Mouse (Mus musculus) lung, postnatal 10 days (tissue): ENCODE measurements around the gene Pik3c2b.
A peak's percentile ranks its signal among the peaks of the same experiment; 100 is the strongest.

Experiments
- DNase-seq: peaks from one replicate; pipeline ENCODE4 v3.0.0; 2021

Gene Pik3c2b

GRCm38 (mm10) chr1:133100980-133101798 lies 55.7 kb downstream of the Pik3c2b start:
- peak; percentile 82 for DNase-seq

DNA sequence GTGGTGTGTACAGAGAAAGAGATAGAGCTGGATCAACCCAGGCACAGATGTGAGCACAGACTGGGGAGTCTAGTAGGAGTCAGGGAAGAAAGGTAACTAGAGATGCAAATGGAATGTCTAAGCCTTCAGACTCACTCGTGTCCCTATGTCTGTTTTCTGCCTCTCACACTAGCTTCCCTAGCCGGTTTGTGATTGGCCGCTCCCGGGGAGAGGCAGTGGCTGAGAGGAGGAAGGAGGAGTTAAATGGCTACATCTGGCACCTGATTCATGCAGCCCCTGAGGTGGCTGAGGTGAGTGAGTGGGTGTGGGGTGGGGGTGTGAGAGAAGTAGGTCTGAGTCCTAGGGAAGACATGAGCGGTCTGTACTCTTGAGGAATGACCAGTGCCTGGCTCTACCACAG lies 56.6 kb downstream of the Pik3c2b start:
- DNase-seq, result no peak

DNA sequence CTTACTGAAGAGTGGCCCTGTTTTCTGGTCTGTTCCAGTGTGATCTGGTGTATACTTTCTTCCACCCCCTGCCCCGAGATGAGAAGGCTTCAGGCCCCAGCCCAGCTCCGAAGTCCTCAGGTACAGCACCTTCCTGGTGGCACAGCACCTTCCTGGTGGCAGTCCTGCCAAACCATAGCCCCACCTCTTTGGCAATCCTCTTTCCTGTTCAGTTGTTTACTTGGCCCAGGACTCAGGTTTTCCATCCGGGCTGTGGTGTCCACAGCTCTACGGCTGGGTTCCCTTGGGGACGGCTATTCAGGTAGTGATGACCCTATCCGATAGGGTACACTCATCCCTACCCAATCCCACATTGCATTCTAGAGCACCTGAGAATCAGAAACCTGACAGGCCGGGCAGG lies 57.8 kb downstream of the Pik3c2b start:
- no peak for DNase-seq

DNA sequence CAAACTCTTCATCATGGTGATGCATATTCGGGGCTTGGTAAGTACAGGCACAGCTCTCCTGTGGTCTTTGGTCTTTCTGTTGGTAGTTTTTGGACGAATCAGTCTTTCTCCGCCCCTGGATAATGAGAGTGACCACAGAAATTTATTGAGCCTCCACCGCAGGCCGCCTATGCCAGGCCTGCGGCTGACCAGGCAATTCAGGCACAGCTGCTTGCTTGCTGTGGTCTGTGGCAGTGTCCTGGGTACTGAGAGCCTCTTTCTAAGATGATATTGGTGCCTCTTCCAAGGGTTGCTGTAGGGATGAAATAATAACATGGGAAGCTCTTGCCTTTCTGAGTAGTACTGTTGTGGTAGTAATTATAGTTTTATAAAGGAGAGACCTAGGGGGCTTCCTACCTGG lies 58.4 kb downstream of the Pik3c2b start:
- no peak for DNase-seq

DNA sequence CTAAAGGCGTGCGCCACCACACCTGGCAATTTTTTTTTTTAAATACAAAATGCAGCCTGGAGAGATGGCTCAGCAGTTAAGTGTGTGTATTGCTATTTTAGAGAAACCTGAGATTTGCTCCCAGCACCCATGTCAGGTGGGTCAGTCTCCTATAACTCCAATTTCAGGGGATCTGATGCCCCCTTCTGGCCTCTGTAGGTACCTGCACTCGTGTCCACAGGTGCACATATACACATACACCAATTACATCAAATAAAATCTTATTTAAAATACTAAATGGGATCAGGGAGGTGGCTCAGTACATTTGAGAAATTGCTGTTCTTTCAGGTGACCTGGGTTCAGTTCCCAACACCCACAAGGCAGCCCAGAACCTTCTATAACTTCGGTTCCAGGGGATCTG lies 70.6 kb downstream of the Pik3c2b start:
- no peak for DNase-seq

GRCm38 (mm10) chr1:133118127-133118526 lies 72.7 kb downstream of the Pik3c2b start:
- DNase-seq, result peak; percentile 71

DNA sequence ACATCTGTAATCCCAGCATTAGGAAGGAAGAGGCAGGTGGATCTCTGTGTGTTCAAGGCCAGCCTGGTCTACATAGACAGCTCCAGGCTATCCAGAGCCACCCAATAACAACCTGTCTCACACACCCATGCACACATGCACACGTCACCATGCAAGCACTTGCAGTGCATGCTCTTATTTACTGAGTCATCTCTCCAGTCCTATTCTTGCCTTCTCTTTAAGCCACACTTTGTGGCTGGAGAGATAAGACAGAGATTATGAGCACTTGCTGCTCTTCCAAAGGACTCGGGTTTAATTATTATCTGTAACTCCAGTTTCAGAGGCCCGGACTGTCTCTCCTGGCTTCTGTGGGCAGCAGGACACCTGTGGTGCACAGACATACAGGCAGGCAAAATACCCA lies 73.4 kb downstream of the Pik3c2b start:
- DNase-seq, result no peak

DNA sequence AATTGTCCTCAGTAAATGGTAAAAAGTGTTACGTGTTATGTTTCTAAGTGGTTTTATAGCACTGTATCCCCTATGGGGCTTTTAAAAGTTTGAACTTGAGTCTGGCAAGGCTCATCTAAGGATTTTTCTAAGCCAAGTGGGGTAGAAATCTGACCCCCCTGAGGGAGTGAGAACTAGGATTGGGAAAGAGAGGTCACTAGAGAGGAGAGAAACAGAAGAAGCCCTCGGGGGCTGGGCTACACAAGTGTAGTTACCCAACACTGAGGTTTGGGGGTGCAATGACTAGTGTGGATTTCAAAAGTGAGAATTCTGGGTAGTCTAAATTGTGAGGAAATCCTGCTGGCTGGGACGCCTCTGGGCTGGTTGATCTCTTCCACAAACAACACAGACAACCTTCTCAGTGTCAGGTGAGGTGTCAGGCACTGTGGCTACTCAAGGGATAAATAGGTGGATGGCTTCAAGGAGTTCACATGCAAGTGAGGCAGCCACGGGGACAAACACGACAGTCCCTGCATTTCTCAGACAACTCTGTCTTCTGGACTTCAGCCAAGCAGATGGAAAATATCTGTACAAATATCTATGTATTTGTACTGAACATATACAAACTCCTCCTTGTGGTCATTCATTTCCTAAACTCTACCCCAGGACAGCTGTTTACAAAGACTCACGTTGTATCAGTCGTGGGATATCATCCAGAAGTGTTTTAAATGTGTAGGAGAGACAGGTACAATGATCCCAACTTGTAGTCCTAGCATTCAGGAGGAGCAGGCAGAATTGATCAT lies 74.7 kb downstream of the Pik3c2b start:
- DNase-seq, result peak; percentile 38

GRCm38 (mm10) chr1:133121246-133121645 lies 75.8 kb downstream of the Pik3c2b start:
- no peak for DNase-seq

DNA sequence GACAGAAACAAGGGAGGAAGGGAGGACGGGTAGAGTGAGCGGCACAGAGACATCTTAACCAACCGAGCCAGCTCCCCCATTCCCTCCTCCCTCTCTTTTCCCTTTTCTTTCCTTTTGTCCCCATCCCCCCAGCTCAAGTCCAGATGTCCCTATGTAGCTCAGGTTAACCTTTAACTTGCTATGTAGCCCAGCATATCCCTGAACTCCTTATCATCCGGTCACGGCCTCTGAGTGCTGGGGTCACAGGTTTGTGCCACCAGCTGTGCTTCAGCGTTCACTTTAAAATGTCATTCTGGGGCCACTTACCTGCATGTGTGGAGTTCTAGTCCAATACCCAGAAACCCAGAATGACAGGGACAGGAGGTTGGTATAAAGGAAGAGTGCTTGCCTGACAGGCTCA lies 78.7 kb downstream of the Pik3c2b start:
- no peak for DNase-seq

DNA sequence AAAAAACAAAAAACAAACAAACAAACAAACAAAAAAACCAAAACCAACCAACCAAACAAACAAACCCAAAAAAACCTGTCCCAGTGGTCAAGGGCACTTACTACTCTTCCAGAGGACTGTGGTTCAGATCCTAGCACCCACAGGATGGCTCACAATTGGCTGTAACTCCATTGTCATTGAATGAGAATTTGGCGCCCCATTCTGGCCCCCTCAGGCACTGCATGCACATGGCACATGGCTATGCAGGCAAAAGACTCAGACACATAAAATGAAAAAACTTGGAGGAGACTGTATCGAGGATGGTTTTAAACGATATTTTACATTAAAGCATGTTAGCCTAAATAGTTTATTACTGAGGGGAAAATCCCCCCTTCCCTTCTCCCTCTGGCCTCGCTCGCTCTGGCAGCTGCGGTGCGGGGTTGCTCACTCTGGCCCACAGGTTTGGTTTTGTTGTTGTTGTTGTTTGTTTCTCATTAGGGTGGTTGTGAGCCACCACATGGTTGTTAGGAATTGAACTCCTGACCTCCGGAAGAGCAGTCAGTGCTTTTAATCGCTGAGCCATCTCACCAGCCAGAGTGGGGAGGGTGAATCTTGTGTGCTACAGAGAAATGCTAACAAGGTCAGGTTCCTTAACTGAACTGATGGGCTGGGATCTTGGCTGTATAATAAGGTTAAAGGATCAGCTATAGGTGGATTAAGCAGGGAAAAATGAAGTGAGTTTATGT lies 80.3 kb downstream of the Pik3c2b start:
- DNase-seq, result no peak

GRCm38 (mm10) chr1:133126365-133126740 lies 80.9 kb downstream of the Pik3c2b start:
- no peak for DNase-seq

DNA sequence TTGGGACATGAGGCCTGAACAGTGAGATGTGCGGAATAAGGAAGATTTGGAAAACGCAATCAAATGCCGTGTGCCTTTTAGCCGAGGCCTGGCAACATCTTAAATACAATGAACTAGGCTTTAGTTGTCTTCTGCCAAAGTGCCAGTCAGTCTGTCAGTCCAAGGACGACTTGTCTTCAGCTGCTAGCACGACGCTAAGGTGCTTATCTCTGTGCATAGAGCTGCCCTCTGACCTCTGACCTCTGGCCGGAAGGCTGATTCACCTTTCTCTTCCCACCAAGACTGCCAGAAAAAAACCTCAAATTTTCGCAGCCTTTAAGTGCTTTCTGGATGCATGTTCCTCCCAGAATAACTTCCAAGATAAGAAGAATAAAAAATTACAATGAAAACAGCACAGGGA lies 81.9 kb downstream of the Pik3c2b start:
- no peak for DNase-seq

- no peak for DNase-seq
Measured at GRCm38 (mm10) chr1:133129471-133130221, 84.2 kb downstream of the Pik3c2b start.

DNA sequence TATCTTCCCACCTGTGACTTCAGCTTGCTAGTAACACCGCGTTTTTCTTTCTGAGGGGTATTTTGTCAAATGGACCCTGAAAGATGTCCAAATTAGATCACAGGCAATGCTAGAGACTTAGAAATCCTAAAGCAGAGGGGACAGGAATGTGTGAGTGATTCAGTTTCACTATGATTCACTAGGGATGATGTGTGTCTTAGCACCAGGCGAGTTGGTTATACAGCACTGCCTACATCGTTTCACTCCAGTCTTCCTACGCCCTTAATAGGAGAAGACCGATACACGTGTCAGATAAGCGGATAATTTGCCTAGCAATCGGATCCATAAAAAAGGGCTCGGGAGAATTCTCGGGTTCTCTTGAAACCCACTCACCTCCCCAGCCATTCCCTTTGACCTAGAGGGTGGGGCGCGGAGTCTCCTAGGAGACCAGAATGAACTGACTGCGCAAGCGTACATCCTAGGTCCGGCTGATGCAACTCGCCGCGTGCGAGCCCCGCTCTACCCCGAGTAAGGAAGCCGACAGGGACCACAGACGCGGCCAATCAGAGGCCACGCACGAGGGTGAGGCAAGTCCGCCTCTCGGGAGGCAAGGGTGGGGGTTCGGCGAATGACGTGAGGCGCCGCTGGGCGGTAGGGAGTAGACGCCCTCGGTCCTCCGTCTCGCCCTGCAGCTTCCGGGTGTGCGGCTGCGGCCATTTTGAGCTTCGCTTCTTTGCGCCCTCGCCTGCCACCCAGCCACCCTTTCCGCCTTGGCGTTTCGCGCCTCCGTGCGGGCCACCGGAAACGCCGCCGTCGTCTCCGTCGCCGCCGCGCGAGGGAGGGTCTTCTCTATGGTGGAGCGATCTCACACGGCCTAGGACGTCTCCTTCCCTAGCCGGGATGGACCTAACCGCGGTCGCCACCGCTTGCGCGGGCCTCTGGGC lies 85.4 kb downstream of the Pik3c2b start, which contains the start of gene Ppp1r15b:
TSS of gene Ppp1r15b (plus strand) at position 506 of the 923 bp plus-strand sequence.
- peak; percentile 99 for DNase-seq

- no peak for DNase-seq
Measured at GRCm38 (mm10) chr1:133131561-133131905, 86.1 kb downstream of the Pik3c2b start.

- no peak for DNase-seq
Measured at GRCm38 (mm10) chr1:133131936-133132335, 86.5 kb downstream of the Pik3c2b start.

DNA sequence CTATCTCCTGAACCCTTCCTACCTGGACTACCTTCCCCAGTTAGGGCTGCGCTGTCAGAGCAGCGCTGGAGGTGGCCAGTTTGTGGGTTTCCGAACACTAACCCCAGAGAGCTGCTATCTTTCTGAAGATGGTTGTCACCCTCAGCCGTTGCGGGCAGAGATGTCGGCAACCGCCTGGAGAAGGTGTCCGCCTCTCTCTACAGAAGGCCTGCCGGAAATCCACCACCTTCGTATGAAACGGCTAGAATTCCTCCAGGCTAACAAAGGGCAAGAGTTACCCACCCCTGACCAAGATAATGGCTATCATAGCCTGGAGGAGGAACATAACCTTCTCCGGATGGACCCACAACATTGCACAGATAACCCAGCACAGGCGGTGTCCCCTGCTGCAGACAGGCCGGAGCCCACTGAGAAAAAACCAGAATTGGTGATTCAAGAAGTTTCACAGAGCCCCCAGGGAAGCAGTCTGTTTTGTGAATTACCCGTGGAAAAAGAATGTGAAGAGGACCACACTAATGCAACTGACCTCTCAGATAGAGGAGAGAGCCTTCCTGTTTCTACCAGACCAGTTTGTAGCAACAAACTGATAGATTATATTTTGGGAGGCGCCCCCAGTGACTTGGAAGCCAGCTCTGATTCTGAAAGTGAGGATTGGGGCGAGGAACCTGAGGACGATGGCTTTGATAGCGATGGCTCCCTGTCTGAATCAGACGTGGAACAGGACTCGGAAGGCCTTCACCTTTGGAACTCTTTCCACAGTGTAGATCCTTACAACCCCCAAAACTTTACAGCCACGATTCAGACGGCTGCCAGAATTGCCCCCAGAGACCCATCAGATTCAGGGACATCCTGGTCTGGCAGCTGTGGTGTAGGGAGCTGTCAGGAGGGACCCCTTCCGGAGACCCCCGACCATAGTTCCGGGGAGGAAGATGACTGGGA lies 87.2 kb downstream of the Pik3c2b start:
- DNase-seq, result no peak

DNA sequence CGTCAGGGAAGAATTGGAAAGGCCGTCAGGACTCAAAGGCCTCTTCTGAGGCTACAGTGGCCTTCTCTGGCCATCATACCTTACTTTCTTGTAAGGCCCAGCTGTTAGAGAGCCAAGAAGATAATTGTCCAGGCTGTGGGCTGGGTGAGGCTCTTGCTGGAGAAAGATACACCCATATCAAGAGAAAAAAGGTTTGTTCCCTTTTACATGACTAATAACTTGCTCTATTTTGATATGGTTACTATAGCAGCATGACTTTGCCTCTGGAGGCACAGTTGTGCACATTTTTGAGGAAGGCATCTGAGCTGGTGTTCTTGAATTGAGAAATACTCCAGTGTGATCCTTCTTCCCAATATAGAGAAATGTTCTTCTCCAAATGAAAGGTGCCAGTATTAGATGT lies 88.0 kb downstream of the Pik3c2b start:
- no peak for DNase-seq

DNA sequence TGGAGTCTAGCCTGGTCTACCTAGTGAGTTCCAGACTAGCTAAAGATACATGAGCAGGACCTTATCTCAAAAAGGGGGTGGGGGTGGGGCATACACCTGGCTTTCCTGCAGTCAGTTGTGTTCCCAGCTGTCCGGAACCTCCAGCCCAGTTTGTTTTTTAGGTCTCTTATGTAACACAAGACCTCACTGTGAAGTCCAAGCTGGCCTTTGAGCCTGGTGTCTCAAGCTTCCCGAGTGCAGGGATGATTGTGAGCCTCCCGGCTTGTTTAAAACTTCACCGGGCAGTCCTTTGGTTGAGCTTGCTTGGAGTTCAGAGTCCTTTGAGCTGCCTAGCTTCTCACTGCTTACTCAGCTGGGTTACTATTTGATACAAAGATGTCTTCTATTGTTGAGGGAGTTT lies 88.6 kb downstream of the Pik3c2b start:
- DNase-seq, result no peak

- DNase-seq, result no peak
Measured at GRCm38 (mm10) chr1:133134881-133135280, 89.4 kb downstream of the Pik3c2b start.
